Mouse (Mus musculus) C2C12 (cell line): ENCODE data around the gene Zcwpw1.
"Not testable (repeated sequence)": the region's sequence is repeated elsewhere in the genome, so short reads cannot be mapped to it uniquely, and the experiment has no call there.

Experiments used
- CTCF ChIP-seq: IDR thresholded peaks from one replicate; pipeline ENCODE4 v1.5.1; 2011; ENCODE audit not compliant: control insufficient read depth, insufficient read depth, insufficient read length
- MYOD1 ChIP-seq: IDR thresholded peaks from one replicate; pipeline ENCODE4 v1.6.1; 2011; ENCODE audit warnings: low read depth; ENCODE audit not compliant: control insufficient read depth, insufficient read length

GRCm38 (mm10) chr5:137837110-137837509 lies 49.5 kb downstream of the Zcwpw1 start:
- not testable (repeated sequence) for TF ChIP-seq CTCF, MYOD1
